Mouse (Mus musculus): Measurements from ENCODE around the gene a. TPM values are rescaled to one million over a fixed set of nuclear protein-coding genes. Genes with fewer than 3 reads are reported as not detected.
"Not testable (repeated sequence)": the region's sequence is repeated elsewhere in the genome, so short reads cannot be mapped to it uniquely, and the experiment has no call there.

Gene a
- polyA plus RNA-seq, 1 experiment from 2014 or later = 0.32 TPM

GRCm38 (mm10) chr2:155044542-155044941, 253.3 kb downstream of the a start:
- Histone ChIP-seq H3K27ac (replicated peaks) (no peak overlapping the region), H3K27me3 (replicated peaks) (no peaks in the 10 kb centered on the region), H3K9me3 (no peaks in the 10 kb centered on the region), H3K4me2 (no peak overlapping the region), H3K9ac (no peak overlapping the region), H3K4me1 (0 out of 2 replicates have a peak, but pooled peaks cover 4% of the 10 kb centered on the region), H3K36me3 (no peaks in the 10 kb centered on the region), H3K4me3 (no peak overlapping the region)
- WGBS = 37% methylated on average over 3 of the region's 3 CpGs
- no peak for ATAC-seq (ENCODE audit: extremely low read depth, insufficient number of reproducible peaks, low FRiP score, low TSS enrichment)

- Histone ChIP-seq H3K36me3 (no peaks in the 10 kb centered on the region), H3K9ac (no peak overlapping the region), H3K9me3 (no peaks in the 10 kb centered on the region), H3K4me2 (no peak overlapping the region), H3K27ac (replicated peaks) (no peak overlapping the region), H3K4me3 (no peak overlapping the region), H3K4me1 (peaks cover 6% of the 10 kb centered on the region), H3K27me3 (replicated peaks) (no peaks in the 10 kb centered on the region)
- 62% methylated on average over 3 of the region's 3 CpGs for WGBS
- no peak for ATAC-seq (ENCODE audit: extremely low read depth, insufficient number of reproducible peaks, low FRiP score, low TSS enrichment)
These were observed 253.9 kb downstream of the a start for GRCm38 (mm10) chr2:155045075-155045474.

GRCm38 (mm10) chr2:155046803-155047202, 255.6 kb downstream of the a start:
- Histone ChIP-seq H3K9ac (no peak overlapping the region), H3K4me1 (peaks cover 17% of the 10 kb centered on the region), H3K4me3 (no peak overlapping the region), H3K36me3 (no peaks in the 10 kb centered on the region), H3K9me3 (no peaks in the 10 kb centered on the region), H3K4me2 (no peak overlapping the region), H3K27me3 (replicated peaks) (no peaks in the 10 kb centered on the region), H3K27ac (replicated peaks) (no peak overlapping the region)
- no peak for ATAC-seq (ENCODE audit: extremely low read depth, insufficient number of reproducible peaks, low FRiP score, low TSS enrichment)
- WGBS = 65% methylated on average over 2 of the region's 2 CpGs

- ATAC-seq (ENCODE audit: extremely low read depth, insufficient number of reproducible peaks, low FRiP score, low TSS enrichment) = no peak
- Histone ChIP-seq H3K4me3 (no peak overlapping the region), H3K9me3 (no peaks in the 10 kb centered on the region), H3K27me3 (replicated peaks) (no peaks in the 10 kb centered on the region), H3K36me3 (no peaks in the 10 kb centered on the region), H3K9ac (peak overlapping the region; percentile 19; the same call in 1 of the 2 replicates), H3K27ac (replicated peaks) (no peak overlapping the region), H3K4me1 (peaks cover 22% of the 10 kb centered on the region), H3K4me2 (no peak overlapping the region)
- 52% methylated on average over 7 of the region's 7 CpGs for WGBS
These were observed 256.4 kb downstream of the a start for GRCm38 (mm10) chr2:155047452-155048178.

GRCm38 (mm10) chr2:155050108-155050503, 258.9 kb downstream of the a start:
- Histone ChIP-seq H3K27me3 (replicated peaks) (no peaks in the 10 kb centered on the region), H3K4me3 (peak overlapping the region; percentile 60), H3K9ac (peak overlapping the region; percentile 83), H3K9me3 (no peaks in the 10 kb centered on the region), H3K4me1 (peaks cover 22% of the 10 kb centered on the region), H3K27ac (replicated peaks) (peak overlapping the region; percentile 51), H3K36me3 (no peaks in the 10 kb centered on the region), H3K4me2 (peak overlapping the region; percentile 89)
- WGBS = 24% methylated on average over 5 of the region's 5 CpGs
- ATAC-seq (ENCODE audit: extremely low read depth, insufficient number of reproducible peaks, low FRiP score, low TSS enrichment) = no peak

GRCm38 (mm10) chr2:155050504-155051236, 259.5 kb downstream of the a start:
- no peaks in the 10 kb centered on the region for H3K36me3 ChIP-seq
- H3K4me1 ChIP-seq = peaks cover 22% of the 10 kb centered on the region
- WGBS = 2% methylated on average over 45 of the region's 45 CpGs
- H3K9me3 ChIP-seq = no peaks in the 10 kb centered on the region
- H3K4me3 ChIP-seq = peak overlapping the region; percentile 60
- H3K9ac ChIP-seq = peak overlapping the region; percentile 83
- ATAC-seq (ENCODE audit: extremely low read depth, insufficient number of reproducible peaks, low FRiP score, low TSS enrichment) = peak; percentile 94
- peak overlapping the region; percentile 69 for H3K27ac ChIP-seq (replicated peaks)
- H3K4me2 ChIP-seq = peak overlapping the region; percentile 89
- no peaks in the 10 kb centered on the region for H3K27me3 ChIP-seq (replicated peaks)

GRCm38 (mm10) chr2:155051622-155052351, 260.6 kb downstream of the a start:
- peak overlapping the region; percentile 69 for H3K27ac ChIP-seq (replicated peaks)
- no peaks in the 10 kb centered on the region for H3K27me3 ChIP-seq (replicated peaks)
- H3K9me3 ChIP-seq = no peaks in the 10 kb centered on the region
- H3K36me3 ChIP-seq = no peaks in the 10 kb centered on the region
- WGBS = 9% methylated on average over 9 of the region's 9 CpGs
- peak overlapping the region; percentile 83 for H3K9ac ChIP-seq
- H3K4me3 ChIP-seq = peak overlapping the region; percentile 60
- H3K4me1 ChIP-seq = peaks cover 22% of the 10 kb centered on the region
- ATAC-seq (ENCODE audit: extremely low read depth, insufficient number of reproducible peaks, low FRiP score, low TSS enrichment) = no peak
- H3K4me2 ChIP-seq = peak overlapping the region; percentile 89

GRCm38 (mm10) chr2:155052681-155053080, 261.5 kb downstream of the a start:
- H3K9me3 ChIP-seq = no peaks in the 10 kb centered on the region
- H3K4me2 ChIP-seq = no peak overlapping the region
- H3K4me1 ChIP-seq = peaks cover 19% of the 10 kb centered on the region
- ATAC-seq (ENCODE audit: extremely low read depth, insufficient number of reproducible peaks, low FRiP score, low TSS enrichment) = no peak
- no peak overlapping the region for H3K9ac ChIP-seq
- no peaks in the 10 kb centered on the region for H3K36me3 ChIP-seq
- no peak overlapping the region for H3K27ac ChIP-seq (replicated peaks)
- 52% methylated on average over 2 of the region's 2 CpGs for WGBS
- no peaks in the 10 kb centered on the region for H3K27me3 ChIP-seq (replicated peaks)
- H3K4me3 ChIP-seq = no peak overlapping the region

- H3K27me3 ChIP-seq (replicated peaks); H3K27ac ChIP-seq (replicated peaks); H3K4me2 ChIP-seq; ATAC-seq (ENCODE audit: extremely low read depth, insufficient number of reproducible peaks, low FRiP score, low TSS enrichment); H3K9ac ChIP-seq; H3K4me3 ChIP-seq; H3K36me3 ChIP-seq; H3K9me3 ChIP-seq: not testable (repeated sequence)
- WGBS = 85% methylated on average over 8 of the region's 8 CpGs
- H3K4me1 ChIP-seq = peaks cover 18% of the 10 kb centered on the region
These were observed 262.3 kb downstream of the a start for GRCm38 (mm10) chr2:155053512-155053911.

GRCm38 (mm10) chr2:155054672-155055071, 263.5 kb downstream of the a start:
- Histone ChIP-seq H3K27ac (replicated peaks) (no peak overlapping the region), H3K9me3 (no peaks in the 10 kb centered on the region), H3K36me3 (peaks cover 7% of the 10 kb centered on the region), H3K9ac (no peak overlapping the region), H3K4me1 (peaks cover 18% of the 10 kb centered on the region), H3K4me3 (no peak overlapping the region), H3K4me2 (no peak overlapping the region), H3K27me3 (replicated peaks) (no peaks in the 10 kb centered on the region)
- no peak for ATAC-seq (ENCODE audit: extremely low read depth, insufficient number of reproducible peaks, low FRiP score, low TSS enrichment)
- 74% methylated on average over 3 of the region's 3 CpGs for WGBS

- H3K9ac ChIP-seq = no peak overlapping the region
- 66% methylated on average over 5 of the region's 5 CpGs for WGBS
- no peak for ATAC-seq (ENCODE audit: extremely low read depth, insufficient number of reproducible peaks, low FRiP score, low TSS enrichment)
These were observed 264.9 kb downstream of the a start for GRCm38 (mm10) chr2:155056076-155056578.

More at GRCm38 (mm10) chr2:155056076-155056578, 264.9 kb downstream of the a start:
- Histone ChIP-seq H3K27me3 (replicated peaks) (no peaks in the 10 kb centered on the region), H3K4me2 (no peak overlapping the region), H3K4me1 (peaks cover 12% of the 10 kb centered on the region), H3K4me3 (no peak overlapping the region), H3K27ac (replicated peaks) (no peak overlapping the region), H3K36me3 (peaks cover 15% of the 10 kb centered on the region), H3K9me3 (no peaks in the 10 kb centered on the region)

Data from heart, embryonic 13.5 days (tissue).